Mouse (Mus musculus): ENCODE data around the gene Mylk2.
A peak's percentile ranks its signal among the peaks of the same experiment; 100 is the strongest.

- TF ChIP-seq CTCF (IDR thresholded peaks at IDR 0.05; ENCODE audit: low read depth) (no peak), EP300 (IDR thresholded peaks at IDR 0.05; ENCODE audit: low read depth) (peak; percentile 68; the same call in 1 of the 2 replicates)
These were observed 17.3 kb downstream of the Mylk2 start for GRCm38 (mm10) chr2:152928219-152928987.
